Mouse (Mus musculus) forebrain, embryonic 15.5 days (tissue): ENCODE data around the gene Igf2bp1. TPM values are rescaled to one million over a fixed set of nuclear protein-coding genes. Genes with fewer than 3 reads are reported as not detected.

Source experiments
- ATAC-seq: fragments of 200-750 bp; cut with Nextera tagmentation; replicated peaks from 2 replicates; pipeline ENCODE4 v1.8.0; 2017; ENCODE audit warnings: mild to moderate bottlenecking, moderate TSS enrichment, moderate library complexity
- H3K27ac ChIP-seq: fragments of 300-500 bp; sonication (generic); replicated peaks from 2 replicates; pipeline ENCODE4 v1.5.1; 2015; ENCODE audit warnings: mild to moderate bottlenecking, inconsistent platforms
- H3K27me3 ChIP-seq: fragments of 300-500 bp; sonication (generic); 2 replicates; pipeline ENCODE4 v1.6.1; 2015; ENCODE audit warnings: inconsistent platforms
- H3K36me3 ChIP-seq: fragments of 300-500 bp; sonication (generic); 2 replicates; pipeline ENCODE4 v1.6.1; 2015; ENCODE audit warnings: mild to moderate bottlenecking, inconsistent platforms
- H3K4me1 ChIP-seq: fragments of 300-500 bp; sonication (generic); 2 replicates; pipeline ENCODE4 v1.6.1; 2015; ENCODE audit warnings: inconsistent platforms
- H3K4me2 ChIP-seq: fragments of 300-500 bp; sonication (generic); replicated peaks from 2 replicates; pipeline ENCODE4 v1.6.1; 2015; ENCODE audit warnings: mild to moderate bottlenecking, inconsistent platforms
- H3K4me3 ChIP-seq: fragments of 300-500 bp; sonication (generic); 2 replicates; pipeline ENCODE4 v1.5.1; 2015; ENCODE audit warnings: mild to moderate bottlenecking, inconsistent platforms
- H3K9ac ChIP-seq: fragments of 300-500 bp; sonication (generic); replicated peaks from 2 replicates; pipeline ENCODE4 v1.6.1; 2015; ENCODE audit warnings: mild to moderate bottlenecking, inconsistent platforms
- H3K9me3 ChIP-seq: fragments of 300-500 bp; sonication (generic); 2 replicates; pipeline ENCODE4 v1.6.1; 2016; ENCODE audit warnings: inconsistent platforms
- WGBS: fragments of 180-500 bp; shearing (Covaris S2); methylation state at CpG from one replicate; pipeline ENCODE4 v1.1.7; 2015; ENCODE audit warnings: mixed read lengths; 5-methylcytosine and 5-hydroxymethylcytosine counted together
- polyA plus RNA-seq: library from polyadenylated mRNA; unstranded; fragments of >200 nt; fragmentation: Nextera tagmentation; extraction: Ambion mirVana; gene quantifications from 2 replicates; pipeline ENCODE4 v1.2.1, GENCODE M21; 2015

The Igf2bp1 gene
- polyA plus RNA-seq, 1 experiment from 2014 or later, result 22.0 TPM

- peak overlapping the region; percentile 97 for H3K27ac ChIP-seq
- no peaks in the 10 kb centered on the region for H3K36me3 ChIP-seq
- peak overlapping the region; percentile 64 for H3K9ac ChIP-seq
- H3K4me2 ChIP-seq, result peak overlapping the region; percentile 82
- WGBS, result under 1% methylated on average over 33 of the region's 33 CpGs
- peak; percentile 44 for ATAC-seq
- peaks cover 31% of the 10 kb centered on the region for H3K4me1 ChIP-seq
- H3K9me3 ChIP-seq, result no peaks in the 10 kb centered on the region
- no peaks in the 10 kb centered on the region for H3K27me3 ChIP-seq
- peak overlapping the region; percentile 74 for H3K4me3 ChIP-seq
These were observed 669 bp upstream of the Igf2bp1 start for GRCm38 (mm10) chr11:96006367-96006851.

GRCm38 (mm10) chr11:96004793-96005402 is 842 bp downstream of the Igf2bp1 start:
- H3K36me3 ChIP-seq, result no peaks in the 10 kb centered on the region
- under 1% methylated on average over 55 of the region's 57 CpGs for WGBS
- H3K4me2 ChIP-seq, result peak overlapping the region; percentile 82
- H3K27ac ChIP-seq, result peak overlapping the region; percentile 97
- no peaks in the 10 kb centered on the region for H3K9me3 ChIP-seq
- ATAC-seq, result peak; percentile 26
- H3K27me3 ChIP-seq, result no peaks in the 10 kb centered on the region
- peak overlapping the region; percentile 64 for H3K9ac ChIP-seq
- peak overlapping the region; percentile 74 for H3K4me3 ChIP-seq
- peaks cover 42% of the 10 kb centered on the region for H3K4me1 ChIP-seq

GRCm38 (mm10) chr11:96003969-96004792 is 1.6 kb downstream of the Igf2bp1 start:
- H3K4me1 ChIP-seq, result peaks cover 42% of the 10 kb centered on the region
- no peaks in the 10 kb centered on the region for H3K27me3 ChIP-seq
- peak overlapping the region; percentile 82 for H3K4me2 ChIP-seq
- no peaks in the 10 kb centered on the region for H3K9me3 ChIP-seq
- peak overlapping the region; percentile 64 for H3K9ac ChIP-seq
- under 1% methylated on average over 32 of the region's 32 CpGs for WGBS
- H3K36me3 ChIP-seq, result no peaks in the 10 kb centered on the region
- peak overlapping the region; percentile 97 for H3K27ac ChIP-seq
- ATAC-seq, result no peak
- peak overlapping the region; percentile 74 for H3K4me3 ChIP-seq

- peak overlapping the region; percentile 82 for H3K4me2 ChIP-seq
- H3K27me3 ChIP-seq, result no peaks in the 10 kb centered on the region
- H3K4me1 ChIP-seq, result peaks cover 41% of the 10 kb centered on the region
- WGBS, result under 1% methylated on average over 12 of the region's 12 CpGs
- no peaks in the 10 kb centered on the region for H3K9me3 ChIP-seq
- H3K27ac ChIP-seq, result peak overlapping the region; percentile 58
- H3K9ac ChIP-seq, result peak overlapping the region; percentile 29
- ATAC-seq, result no peak
- peak overlapping the region; percentile 74 for H3K4me3 ChIP-seq
- no peaks in the 10 kb centered on the region for H3K36me3 ChIP-seq
These were observed 2.4 kb downstream of the Igf2bp1 start for GRCm38 (mm10) chr11:96003100-96003900.

GRCm38 (mm10) chr11:95994151-95994550 is 11.6 kb downstream of the Igf2bp1 start:
- ATAC-seq, result no peak
- WGBS, result 94% methylated on average over 8 of the region's 8 CpGs
- Histone ChIP-seq H3K36me3 (no peaks in the 10 kb centered on the region), H3K27ac (no peak overlapping the region), H3K9me3 (no peaks in the 10 kb centered on the region), H3K4me1 (peaks cover 35% of the 10 kb centered on the region), H3K27me3 (no peaks in the 10 kb centered on the region), H3K4me3 (no peak overlapping the region), H3K9ac (no peak overlapping the region), H3K4me2 (no peak overlapping the region)

- Histone ChIP-seq H3K36me3 (no peaks in the 10 kb centered on the region), H3K9ac (peak overlapping the region; percentile 78), H3K4me3 (peak overlapping the region; percentile 54), H3K9me3 (no peaks in the 10 kb centered on the region), H3K4me1 (peaks cover 50% of the 10 kb centered on the region), H3K4me2 (peak overlapping the region; percentile 92), H3K27me3 (no peaks in the 10 kb centered on the region), H3K27ac (peak overlapping the region; percentile 84)
- peak; percentile 72 for ATAC-seq
- under 1% methylated on average over 49 of the region's 49 CpGs for WGBS
These were observed 14.6 kb downstream of the Igf2bp1 start for GRCm38 (mm10) chr11:95990886-95991708.

GRCm38 (mm10) chr11:95990431-95990830 is 15.3 kb downstream of the Igf2bp1 start:
- Histone ChIP-seq H3K4me2 (peak overlapping the region; percentile 92), H3K4me1 (peaks cover 50% of the 10 kb centered on the region), H3K9ac (peak overlapping the region; percentile 78; the same call in 1 of the 2 replicates), H3K36me3 (no peaks in the 10 kb centered on the region), H3K9me3 (no peaks in the 10 kb centered on the region), H3K27ac (peak overlapping the region; percentile 84), H3K4me3 (peak overlapping the region; percentile 54), H3K27me3 (no peaks in the 10 kb centered on the region)
- 25% methylated on average over 4 of the region's 4 CpGs for WGBS
- ATAC-seq, result no peak

GRCm38 (mm10) chr11:95989864-95990263 is 15.9 kb downstream of the Igf2bp1 start:
- Histone ChIP-seq H3K27me3 (no peaks in the 10 kb centered on the region), H3K9me3 (no peaks in the 10 kb centered on the region), H3K4me1 (peaks cover 50% of the 10 kb centered on the region), H3K4me2 (0 out of 2 replicates have a peak overlapping the region, but pooled peaks have one; percentile 6), H3K36me3 (no peaks in the 10 kb centered on the region), H3K4me3 (no peak overlapping the region), H3K9ac (no peak overlapping the region), H3K27ac (peak overlapping the region; percentile 0; the same call in 1 of the 2 replicates)
- 32% methylated on average over 8 of the region's 8 CpGs for WGBS
- ATAC-seq, result no peak

GRCm38 (mm10) chr11:95988533-95988932 is 17.2 kb downstream of the Igf2bp1 start:
- Histone ChIP-seq H3K4me1 (peaks cover 50% of the 10 kb centered on the region), H3K4me3 (no peak overlapping the region), H3K27ac (peak overlapping the region; percentile 52), H3K9me3 (no peaks in the 10 kb centered on the region), H3K36me3 (no peaks in the 10 kb centered on the region), H3K4me2 (no peak overlapping the region; the same call in 1 of the 2 replicates), H3K9ac (no peak overlapping the region), H3K27me3 (no peaks in the 10 kb centered on the region)
- ATAC-seq, result peak; percentile 36; the same call in 1 of the 2 replicates
- 20% methylated on average over 9 of the region's 9 CpGs for WGBS

GRCm38 (mm10) chr11:95987854-95988447 is 17.8 kb downstream of the Igf2bp1 start:
- 46% methylated on average over 6 of the region's 6 CpGs for WGBS
- Histone ChIP-seq H3K4me3 (no peak overlapping the region), H3K27me3 (no peaks in the 10 kb centered on the region), H3K9ac (no peak overlapping the region), H3K36me3 (no peaks in the 10 kb centered on the region), H3K4me1 (peaks cover 50% of the 10 kb centered on the region), H3K9me3 (no peaks in the 10 kb centered on the region), H3K27ac (peak overlapping the region; percentile 52), H3K4me2 (no peak overlapping the region)
- no peak for ATAC-seq

GRCm38 (mm10) chr11:95982475-95982874 is 23.3 kb downstream of the Igf2bp1 start:
- no peak for ATAC-seq
- Histone ChIP-seq H3K9me3 (no peaks in the 10 kb centered on the region), H3K9ac (no peak overlapping the region), H3K4me2 (no peak overlapping the region), H3K36me3 (0 out of 2 replicates have a peak, but pooled peaks cover 4% of the 10 kb centered on the region), H3K4me1 (no peaks in the 10 kb centered on the region), H3K27ac (no peak overlapping the region), H3K27me3 (no peaks in the 10 kb centered on the region), H3K4me3 (no peak overlapping the region)
- 47% methylated on average over 1 of the region's 1 CpGs for WGBS
